Mouse (Mus musculus): ENCODE data around the gene Tmem177. TPM values are rescaled to one million over a fixed set of nuclear protein-coding genes. Genes with fewer than 3 reads are reported as not detected.

The Tmem177 gene
- polyA plus RNA-seq, 1 experiment = 6.8 TPM

DNA sequence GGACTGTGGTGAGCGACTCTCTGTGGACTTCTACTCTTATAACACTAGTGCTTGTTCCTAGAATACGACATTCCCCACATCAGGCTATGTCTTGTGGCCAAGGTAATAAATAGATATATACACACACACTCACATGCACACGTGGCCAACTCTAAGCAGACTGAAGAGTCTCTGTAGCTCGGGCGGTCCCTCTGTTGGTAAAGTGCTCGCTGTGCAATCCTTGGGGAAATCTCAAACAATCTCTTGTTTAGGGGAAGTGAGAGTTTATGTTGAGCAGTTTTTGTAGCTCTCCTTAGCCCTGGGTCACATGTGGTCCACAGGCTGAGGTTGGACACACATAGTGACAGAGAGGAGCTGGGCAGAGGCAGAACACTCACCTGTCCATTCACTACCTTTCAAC, 20.1 kb downstream of the Tmem177 start:
- no peak overlapping the region for H3K27ac ChIP-seq (ENCODE audit: insufficient read depth, low read length)
- TF ChIP-seq CTCF (IDR thresholded peaks at IDR 0.05; ENCODE audit: extremely low read depth, insufficient read depth, low read length) (no peak), POLR2A (IDR thresholded peaks at IDR 0.05; ENCODE audit: extremely low read depth, insufficient read depth, low read length) (no peak)
- no peak overlapping the region for H3K4me3 ChIP-seq (ENCODE audit: insufficient read depth, low read length)
- H3K4me1 ChIP-seq (ENCODE audit: control insufficient read depth, insufficient read depth, low read length) = peaks cover 13% of the 10 kb centered on the region

DNA sequence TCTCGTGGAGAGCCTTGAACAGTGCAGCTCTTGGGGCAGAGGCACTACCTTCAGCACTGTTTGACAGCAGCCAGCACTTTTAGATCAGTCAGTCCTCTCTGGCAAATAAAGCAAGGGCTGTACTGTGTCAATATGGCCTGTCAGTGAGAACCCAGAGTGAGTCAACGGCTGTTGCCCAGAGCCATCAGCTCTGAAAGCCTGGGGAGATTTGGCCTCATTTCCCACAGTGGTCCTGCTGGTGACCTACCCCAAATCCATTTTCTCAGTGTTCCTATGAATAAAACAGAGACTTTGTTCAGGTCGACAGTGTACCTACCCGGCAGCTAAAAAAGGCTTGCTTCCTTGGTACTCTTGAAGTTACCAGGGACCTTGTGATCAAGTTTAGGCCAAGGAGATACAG, 21.1 kb downstream of the Tmem177 start:
- H3K27ac ChIP-seq (ENCODE audit: insufficient read depth, low read length) = 0 out of 2 replicates have a peak overlapping the region, but pooled peaks have one; percentile 45
- H3K4me3 ChIP-seq (ENCODE audit: insufficient read depth, low read length) = no peak overlapping the region
- H3K4me1 ChIP-seq (ENCODE audit: control insufficient read depth, insufficient read depth, low read length) = peaks cover 13% of the 10 kb centered on the region
- TF ChIP-seq POLR2A (IDR thresholded peaks at IDR 0.05; ENCODE audit: extremely low read depth, insufficient read depth, low read length) (no peak), CTCF (IDR thresholded peaks at IDR 0.05; ENCODE audit: extremely low read depth, insufficient read depth, low read length) (no peak)

DNA sequence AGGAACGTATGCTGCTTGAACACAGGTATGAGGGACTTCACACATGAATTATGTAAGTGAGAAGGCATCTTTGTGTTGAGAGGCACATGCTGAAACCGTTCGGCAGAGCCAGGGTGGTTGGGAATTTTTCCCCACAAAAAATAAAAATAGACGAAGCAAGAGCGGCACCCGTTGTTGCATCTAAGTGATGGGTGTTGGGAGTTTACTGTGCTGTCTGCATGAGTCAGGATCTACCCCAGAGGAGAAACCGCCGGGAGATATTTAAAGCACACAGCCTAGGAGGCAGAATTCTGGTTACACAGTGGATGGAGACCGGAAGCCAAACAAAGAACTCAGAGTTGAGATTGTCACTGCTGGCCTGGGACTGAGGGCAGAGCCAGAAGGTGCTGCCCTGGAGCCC, 21.9 kb downstream of the Tmem177 start:
- H3K27ac ChIP-seq (ENCODE audit: insufficient read depth, low read length) = peak overlapping the region; percentile 45

DNA sequence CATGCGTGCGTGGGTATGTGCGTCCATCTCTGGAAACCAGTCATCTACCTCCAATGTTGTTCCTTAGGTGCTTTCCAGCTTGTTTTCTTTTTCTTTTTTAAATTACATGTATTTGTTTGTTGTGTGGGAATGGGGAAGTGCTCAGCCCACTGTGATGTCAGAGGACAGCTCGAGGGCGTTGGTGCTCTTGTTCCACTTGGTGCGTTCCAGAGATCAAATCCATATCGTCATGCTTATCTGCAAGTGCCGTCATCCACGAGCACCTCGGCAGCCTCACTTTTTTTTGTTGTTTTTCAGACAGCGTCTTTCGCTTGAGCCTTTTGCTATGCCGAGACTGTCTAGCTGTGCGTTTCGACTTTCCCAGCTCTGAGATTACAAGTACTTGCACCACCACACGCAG, 23.7 kb downstream of the Tmem177 start:
- Histone ChIP-seq H3K27ac (ENCODE audit: insufficient read depth, low read length) (no peak overlapping the region), H3K4me1 (ENCODE audit: control insufficient read depth, insufficient read depth, low read length) (peaks cover 14% of the 10 kb centered on the region), H3K4me3 (ENCODE audit: insufficient read depth, low read length) (no peak overlapping the region)
- no peak for TF ChIP-seq POLR2A (IDR thresholded peaks at IDR 0.05; ENCODE audit: extremely low read depth, insufficient read depth, low read length)
- no peak for TF ChIP-seq CTCF (IDR thresholded peaks at IDR 0.05; ENCODE audit: extremely low read depth, insufficient read depth, low read length)

More for the DNA sequence above, 21.9 kb downstream of the Tmem177 start:
- no peak for TF ChIP-seq CTCF (IDR thresholded peaks at IDR 0.05; ENCODE audit: extremely low read depth, insufficient read depth, low read length)
- no peak for TF ChIP-seq POLR2A (IDR thresholded peaks at IDR 0.05; ENCODE audit: extremely low read depth, insufficient read depth, low read length)
- Histone ChIP-seq H3K4me1 (ENCODE audit: control insufficient read depth, insufficient read depth, low read length) (peaks cover 16% of the 10 kb centered on the region), H3K4me3 (ENCODE audit: insufficient read depth, low read length) (no peak overlapping the region)

DNA sequence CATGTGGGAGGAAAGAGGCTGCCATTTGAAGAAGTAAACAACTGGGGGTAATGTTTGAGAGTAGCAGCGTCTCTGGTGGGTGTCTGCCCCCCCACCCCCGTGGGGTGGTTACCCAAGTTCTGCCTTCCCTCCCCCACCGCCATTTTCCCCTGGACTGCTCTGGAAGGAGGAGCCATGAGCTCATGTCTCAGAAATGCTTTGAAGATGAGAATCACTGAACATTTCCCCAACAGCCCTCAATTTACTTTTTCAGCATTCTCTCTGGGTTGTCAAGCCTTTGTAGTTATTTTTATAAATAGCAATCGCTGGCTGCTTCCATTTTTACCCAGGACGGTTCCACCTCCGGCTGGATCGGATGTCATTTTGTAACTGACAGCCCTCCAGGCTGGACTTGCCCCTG, 26.7 kb downstream of the Tmem177 start:
- Histone ChIP-seq H3K4me3 (ENCODE audit: insufficient read depth, low read length) (no peak overlapping the region), H3K27ac (ENCODE audit: insufficient read depth, low read length) (no peak overlapping the region), H3K4me1 (ENCODE audit: control insufficient read depth, insufficient read depth, low read length) (peaks cover 6% of the 10 kb centered on the region; the same call in 1 of the 2 replicates)
- TF ChIP-seq CTCF (IDR thresholded peaks at IDR 0.05; ENCODE audit: extremely low read depth, insufficient read depth, low read length) (no peak), POLR2A (IDR thresholded peaks at IDR 0.05; ENCODE audit: extremely low read depth, insufficient read depth, low read length) (no peak)

DNA sequence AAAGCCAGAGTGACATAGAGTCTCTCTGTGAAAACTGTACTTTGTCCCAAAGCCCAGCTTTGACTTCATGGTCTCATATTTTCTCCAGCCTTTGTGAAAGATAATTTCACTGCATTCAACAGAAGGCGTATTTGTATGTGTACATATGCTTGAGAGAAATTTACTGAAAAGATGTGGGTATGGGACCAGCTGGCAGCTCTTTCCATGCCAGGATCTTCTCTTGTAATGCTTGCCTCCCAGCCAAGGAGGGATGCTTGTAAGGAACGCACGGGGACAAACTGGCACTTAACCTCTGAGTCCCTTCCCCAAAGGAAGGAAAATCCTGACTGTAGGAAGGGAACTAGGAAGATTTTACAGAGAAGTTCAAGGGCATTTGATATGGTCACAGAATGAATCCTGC, 28.7 kb downstream of the Tmem177 start:
- Histone ChIP-seq H3K4me3 (ENCODE audit: insufficient read depth, low read length) (no peak overlapping the region), H3K4me1 (ENCODE audit: control insufficient read depth, insufficient read depth, low read length) (peaks cover 7% of the 10 kb centered on the region), H3K27ac (ENCODE audit: insufficient read depth, low read length) (no peak overlapping the region)
- no peak for TF ChIP-seq POLR2A (IDR thresholded peaks at IDR 0.05; ENCODE audit: extremely low read depth, insufficient read depth, low read length)
- no peak for TF ChIP-seq CTCF (IDR thresholded peaks at IDR 0.05; ENCODE audit: extremely low read depth, insufficient read depth, low read length)

DNA sequence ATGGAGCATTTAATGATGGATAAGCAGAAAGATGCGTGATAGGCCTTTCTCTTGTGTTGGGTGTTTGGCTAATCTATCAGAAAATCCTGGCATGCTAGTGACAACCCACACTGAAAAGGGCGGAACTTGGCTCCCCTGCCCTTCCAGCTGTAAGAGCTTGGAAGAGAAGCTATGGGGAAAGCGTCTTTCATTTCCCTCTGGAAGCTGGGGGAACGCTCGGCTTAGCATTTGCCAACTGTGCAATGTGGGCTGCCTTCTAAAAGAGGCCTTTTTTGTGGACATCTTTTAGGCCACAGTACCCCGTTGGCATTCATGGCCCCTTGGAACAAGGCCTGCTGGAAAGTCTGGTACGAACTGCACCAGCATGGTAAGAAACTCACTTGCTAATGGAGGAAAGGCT, 34.1 kb downstream of the Tmem177 start:
- Histone ChIP-seq H3K4me3 (ENCODE audit: insufficient read depth, low read length) (no peak overlapping the region), H3K4me1 (ENCODE audit: control insufficient read depth, insufficient read depth, low read length) (peaks cover 5% of the 10 kb centered on the region), H3K27ac (ENCODE audit: insufficient read depth, low read length) (no peak overlapping the region)
- TF ChIP-seq POLR2A (IDR thresholded peaks at IDR 0.05; ENCODE audit: extremely low read depth, insufficient read depth, low read length) (no peak), CTCF (IDR thresholded peaks at IDR 0.05; ENCODE audit: extremely low read depth, insufficient read depth, low read length) (no peak)

DNA sequence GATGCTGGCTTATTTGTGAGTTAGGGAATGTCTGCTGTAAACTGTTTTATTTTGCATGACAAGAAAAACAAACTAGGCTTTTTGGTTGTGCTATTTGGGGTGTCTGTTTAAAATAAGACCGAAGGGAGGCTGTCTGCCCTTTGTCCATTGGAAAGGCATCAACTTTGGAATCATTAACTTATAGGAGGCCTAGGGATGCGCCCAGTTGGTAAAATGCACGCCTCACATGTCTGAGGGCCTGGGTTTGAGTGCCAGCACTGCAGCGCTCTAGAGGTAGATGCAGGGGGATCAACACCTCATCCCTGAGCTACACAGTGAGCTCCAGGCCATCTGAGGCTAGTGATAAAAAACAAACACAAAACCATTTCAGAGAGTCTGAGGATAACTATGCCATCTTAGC, 35.5 kb downstream of the Tmem177 start:
- H3K27ac ChIP-seq (ENCODE audit: insufficient read depth, low read length) = no peak overlapping the region
- peaks cover 5% of the 10 kb centered on the region for H3K4me1 ChIP-seq (ENCODE audit: control insufficient read depth, insufficient read depth, low read length)
- H3K4me3 ChIP-seq (ENCODE audit: insufficient read depth, low read length) = no peak overlapping the region
- TF ChIP-seq CTCF (IDR thresholded peaks at IDR 0.05; ENCODE audit: extremely low read depth, insufficient read depth, low read length) (no peak), POLR2A (IDR thresholded peaks at IDR 0.05; ENCODE audit: extremely low read depth, insufficient read depth, low read length) (no peak)

DNA sequence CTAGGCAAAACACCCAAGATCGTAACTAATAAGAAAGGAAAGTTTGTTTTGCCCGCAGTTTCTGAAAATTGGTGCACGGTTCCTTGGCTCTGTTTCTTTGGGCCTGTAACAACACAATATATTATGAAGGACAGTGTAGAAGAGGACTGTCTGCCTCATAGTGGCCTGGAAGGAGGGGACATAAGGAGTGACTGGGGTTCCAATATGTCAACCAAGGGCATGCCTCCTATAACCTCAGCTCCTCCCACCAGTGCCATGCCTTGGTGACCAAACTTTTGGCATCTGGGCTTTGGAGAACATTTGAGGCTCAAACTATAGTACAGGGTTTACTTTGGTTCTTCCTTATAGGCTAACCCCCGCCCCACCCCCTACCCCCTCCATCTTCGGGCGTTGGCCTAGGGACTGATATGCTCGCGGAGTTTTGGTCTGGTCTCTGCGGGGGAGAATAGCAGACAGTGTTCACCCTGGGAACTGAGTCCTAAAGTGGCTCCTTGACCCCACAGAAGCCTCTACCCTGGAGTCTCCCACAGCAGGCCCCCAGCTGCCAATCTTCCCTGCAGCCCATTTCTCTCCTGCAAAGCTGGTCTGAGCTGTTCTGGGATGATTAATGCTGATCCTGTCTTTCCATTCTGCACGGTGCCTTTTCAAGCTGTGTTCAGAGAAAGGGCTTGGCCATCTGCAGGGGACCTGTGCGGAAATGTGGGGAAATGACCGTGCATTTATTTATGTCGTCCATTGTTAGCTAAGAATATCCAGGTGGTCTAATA, 44.4 kb downstream of the Tmem177 start:
- Histone ChIP-seq H3K27ac (ENCODE audit: insufficient read depth, low read length) (no peak overlapping the region), H3K4me1 (ENCODE audit: control insufficient read depth, insufficient read depth, low read length) (no peaks in the 10 kb centered on the region), H3K4me3 (ENCODE audit: insufficient read depth, low read length) (no peak overlapping the region)
- TF ChIP-seq CTCF (IDR thresholded peaks at IDR 0.05; ENCODE audit: extremely low read depth, insufficient read depth, low read length) (no peak), POLR2A (IDR thresholded peaks at IDR 0.05; ENCODE audit: extremely low read depth, insufficient read depth, low read length) (no peak)

DNA sequence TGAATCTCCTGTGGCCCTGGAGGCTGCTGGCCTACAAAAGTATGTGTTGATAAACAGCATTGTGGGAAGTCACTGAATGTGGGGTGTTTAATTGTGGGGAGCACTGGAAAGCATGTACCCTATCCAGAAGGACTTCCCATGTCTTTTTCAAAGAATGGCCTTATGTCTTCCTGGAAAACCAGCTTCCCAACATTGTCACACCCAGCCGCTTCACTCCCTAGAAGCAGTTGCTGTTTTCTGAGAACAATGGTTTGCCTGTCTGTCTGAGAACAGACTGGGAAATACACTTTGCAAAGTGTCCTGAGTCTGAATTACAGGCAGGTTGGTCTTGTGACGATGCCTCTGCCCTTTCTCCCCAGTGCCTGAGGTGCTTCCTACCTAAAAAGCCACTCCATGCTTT, 45.7 kb downstream of the Tmem177 start:
- Histone ChIP-seq H3K4me1 (ENCODE audit: control insufficient read depth, insufficient read depth, low read length) (no peaks in the 10 kb centered on the region), H3K27ac (ENCODE audit: insufficient read depth, low read length) (no peak overlapping the region), H3K4me3 (ENCODE audit: insufficient read depth, low read length) (no peak overlapping the region)
- no peak for TF ChIP-seq CTCF (IDR thresholded peaks at IDR 0.05; ENCODE audit: extremely low read depth, insufficient read depth, low read length)
- no peak for TF ChIP-seq POLR2A (IDR thresholded peaks at IDR 0.05; ENCODE audit: extremely low read depth, insufficient read depth, low read length)
